Mouse (Mus musculus): Measurements from ENCODE around the gene Esp38. TPM values are rescaled to one million over a fixed set of nuclear protein-coding genes. Genes with fewer than 3 reads are reported as not detected.

Esp38 gene
- not detected in 2 replicates for polyA plus RNA-seq (2012; rRNA removed)

DNA sequence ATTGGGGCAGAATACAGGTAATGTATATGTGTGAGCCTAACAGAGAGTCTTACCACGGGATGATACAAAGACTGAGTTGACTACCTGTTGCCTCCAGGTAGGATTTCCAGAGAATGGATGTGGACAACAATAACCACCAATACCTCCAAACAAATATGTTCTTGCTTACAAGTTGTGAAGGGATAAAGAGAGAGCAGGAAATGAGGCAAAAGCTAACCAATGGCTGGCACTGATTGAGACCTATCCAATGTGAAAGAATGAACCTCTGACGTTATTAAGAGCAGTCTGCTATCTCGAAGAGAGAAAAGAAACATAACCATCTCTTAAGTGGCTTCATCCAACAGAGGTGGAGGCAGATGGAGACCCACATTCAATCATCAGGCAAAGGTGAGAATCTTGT, at the start of gene Esp38:
Gene Esp38 (plus strand): TSS at position 301 of the 400 bp plus-strand sequence.

Other genes with a start within 250 kb of the Esp38 start
- gene AC192777.2, start 144.9 kb downstream of the Esp38 start, polyA plus RNA-seq (2012; rRNA removed), result not detected in 2 replicates